ENCODE assay signal across 8 mouse cellular contexts in genomic region chr10:94943846-94944690, GRCm38 (mm10). TPM values are rescaled to one million over a fixed set of nuclear protein-coding genes. Genes with fewer than 3 reads are reported as not detected.
DNase-seq lines count a peak whose midpoint lies in the region; ATAC-seq and TF ChIP-seq lines count a peak whose summit lies in the region.

No protein-coding gene starts in this region.

- peaks cover 8% of the 10 kb centered on the region; the same call in 1 of the 2 replicates for H3K9me3 ChIP-seq in erythroblast, embryonic 14.5 days (ENCODE audit: control insufficient read depth, low read length)
- no peaks in the 10 kb centered on the region for H3K9me3 ChIP-seq in heart, embryonic 15.5 days (replicated peaks)
- H3K9me3 ChIP-seq in lung, embryonic 16.5 days (ENCODE audit: control insufficient read depth, low read length), result no peaks in the 10 kb centered on the region

- peak; percentile 31; the same call in 1 of the 2 replicates for ATAC-seq in heart, embryonic 15.5 days (replicated peaks; ENCODE audit: insufficient number of reproducible peaks, insufficient read depth, low FRiP score, low read depth)
- peak; percentile 52 for ATAC-seq in lung, embryonic 16.5 days (ENCODE audit: low read depth)

- peak overlapping the region; percentile 66 for H3K4me3 ChIP-seq in erythroblast, embryonic 14.5 days (replicated peaks)
- H3K4me3 ChIP-seq in heart, embryonic 15.5 days, result peak overlapping the region; percentile 70
- H3K4me3 ChIP-seq in layer of hippocampus, adult 2 months, result peak overlapping the region; percentile 81
- H3K4me3 ChIP-seq in lung, embryonic 16.5 days (ENCODE audit: low read length), result peak overlapping the region; percentile 70

- peak; percentile 82 for TF ChIP-seq CTCF in layer of hippocampus, adult 2 months (conservative IDR thresholded peaks at IDR 0.05)

- H3K27ac ChIP-seq in heart, embryonic 15.5 days, result peak overlapping the region; percentile 32
- peak overlapping the region; percentile 91 for H3K27ac ChIP-seq in layer of hippocampus, adult 2 months
- H3K27ac ChIP-seq in lung, embryonic 16.5 days (ENCODE audit: low read length), result peak overlapping the region; percentile 63

- H3K9ac ChIP-seq in heart, embryonic 15.5 days, result peak overlapping the region; percentile 67
- H3K9ac ChIP-seq in lung, embryonic 16.5 days (ENCODE audit: low read length), result peak overlapping the region; percentile 85

- WGBS in heart, embryonic 15.5 days, result under 1% methylated on average over 101 of the region's 110 CpGs
- 0% methylated on average over 86 of the region's 110 CpGs for WGBS in lung, embryonic 16.5 days

- DNase-seq in CD4-positive helper T cell, adult 2 months (ENCODE audit: low read depth, low spot score), result peak; percentile 72
- peak; percentile 71 for DNase-seq in adrenal gland, postnatal 14 days
- DNase-seq in layer of hippocampus, adult 2 months (ENCODE audit: low spot score in 2 of 2), result peak; percentile 45 to 64
- DNase-seq in ovary, adult 18-20 months (ENCODE audit: low spot score), result peak; percentile 48
- DNase-seq in thymus, postnatal 0 days (ENCODE audit: low spot score), result peak; percentile 49

- peaks cover 77% of the 10 kb centered on the region for H3K27me3 ChIP-seq in erythroblast, embryonic 14.5 days (ENCODE audit: control insufficient read depth)
- peaks cover 62% of the 10 kb centered on the region for H3K27me3 ChIP-seq in heart, embryonic 15.5 days
- peaks cover 18% of the 10 kb centered on the region for H3K27me3 ChIP-seq in lung, embryonic 16.5 days (ENCODE audit: control insufficient read depth, insufficient read depth, low read depth, low read length)

- H3K4me2 ChIP-seq in heart, embryonic 15.5 days, result peak overlapping the region; percentile 96
- H3K4me2 ChIP-seq in lung, embryonic 16.5 days (ENCODE audit: low read depth, low read length), result peak overlapping the region; percentile 100

- H3K4me1 ChIP-seq in erythroblast, embryonic 14.5 days (ENCODE audit: control insufficient read depth), result peaks cover 55% of the 10 kb centered on the region
- peaks cover 26% of the 10 kb centered on the region for H3K4me1 ChIP-seq in heart, embryonic 15.5 days (replicated peaks)
- H3K4me1 ChIP-seq in lung, embryonic 16.5 days (replicated peaks; ENCODE audit: control insufficient read depth, insufficient read depth, low read length), result peaks cover 17% of the 10 kb centered on the region

- H3K36me3 ChIP-seq in erythroblast, embryonic 14.5 days (ENCODE audit: control insufficient read depth), result no peaks in the 10 kb centered on the region
- no peaks in the 10 kb centered on the region for H3K36me3 ChIP-seq in heart, embryonic 15.5 days
- H3K36me3 ChIP-seq in lung, embryonic 16.5 days (ENCODE audit: control insufficient read depth, insufficient read depth, low read length), result no peaks in the 10 kb centered on the region

RNA-seq across cellular contexts. Expression of gene Plxnc1, which starts 0.6 kb away (rescaled TPM):
- total RNA-seq in adrenal gland, postnatal 14 days (2021), result 4.1 and 4.2 TPM in 2 replicates
- polyA plus RNA-seq in erythroblast, embryonic 14.5 days (2012), result 0.05 and 0.08 TPM in 2 replicates
- polyA plus RNA-seq in heart, embryonic 15.5 days (2015; fragmentation: Nextera tagmentation; extraction: Ambion mirVana), result 2.9 and 3.5 TPM in 2 replicates
- 10 to 100 TPM; 32.5 to 33.9 TPM for total RNA-seq in layer of hippocampus, adult 2 months (2021)
- 5.8 and 6.3 TPM in 2 replicates for polyA plus RNA-seq in lung, embryonic 16.5 days (2015; fragmentation: Nextera tagmentation; extraction: Ambion mirVana)
- polyA plus RNA-seq in thymus, postnatal 0 days (2015; fragmentation: Nextera tagmentation; extraction: Ambion mirVana), result 3.2 and 3.8 TPM in 2 replicates

Comparison
In these comparisons a context has a peak if more than half of its experiments do, and no peak if none do; other contexts are left out.
1. Peak in every context shown above with its lines: DNase-seq, ATAC-seq, H3K4me3 ChIP-seq and H3K27ac ChIP-seq.
2. H3K27ac ChIP-seq: peak in every context shown above with its lines; median percentile 91 in layer of hippocampus, adult 2 months; 63 in lung, embryonic 16.5 days; 32 in heart, embryonic 15.5 days.